Mouse (Mus musculus) megakaryocyte progenitor cell, adult 5-6 weeks (primary cell): ENCODE data around the gene Pkp3. TPM values are rescaled to one million over a fixed set of nuclear protein-coding genes. Genes with fewer than 3 reads are reported as not detected.

Experiments used
- ATAC-seq: replicated peaks from 2 replicates; pipeline ENCODE4 v1.8.0; 2016; ENCODE audit warnings: mild to moderate bottlenecking, moderate TSS enrichment, inconsistent platforms; ENCODE audit not compliant: poor library complexity
- total RNA-seq, 2 experiments: library from RNA; stranded (forward) in 1 of 2; stranded (reverse) in 1 of 2; fragments of 157-497, 149-512 nt in 1 of 2; fragments of 200-1000 nt in 1 of 2; gene quantifications; 2 replicates each; pipeline versions ENCODE4 v1.2.3 to v1.2.4; 2015 to 2017

The Pkp3 gene
- 1.0 and 2.2 TPM in 2 replicates for total RNA-seq (2015)
- total RNA-seq (2017) = 0.10 and 1.1 TPM in 2 replicates

DNA sequence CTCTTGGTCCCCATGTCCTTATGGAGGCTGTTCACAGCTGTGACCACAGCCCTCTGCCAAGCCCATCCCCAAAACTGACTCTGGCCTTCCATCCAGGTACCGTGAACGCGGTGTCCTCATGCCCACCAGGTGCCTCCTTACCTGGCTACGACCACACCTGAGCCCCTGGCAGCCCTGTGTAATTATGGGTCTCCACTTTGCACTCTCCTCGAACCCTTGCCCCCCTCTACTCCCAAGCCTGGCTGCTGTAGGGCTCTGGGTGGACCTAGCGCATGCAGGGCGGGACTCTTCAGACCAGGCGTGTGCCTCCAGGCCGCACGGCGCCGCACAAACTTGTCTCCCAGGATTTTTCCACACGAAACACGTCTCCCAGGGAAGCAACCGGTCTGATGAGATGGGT, at the start of gene Pkp3:
TSS of gene Pkp3 (plus strand) at position 378 of the 400 bp plus-strand sequence.
- no peak for ATAC-seq

DNA sequence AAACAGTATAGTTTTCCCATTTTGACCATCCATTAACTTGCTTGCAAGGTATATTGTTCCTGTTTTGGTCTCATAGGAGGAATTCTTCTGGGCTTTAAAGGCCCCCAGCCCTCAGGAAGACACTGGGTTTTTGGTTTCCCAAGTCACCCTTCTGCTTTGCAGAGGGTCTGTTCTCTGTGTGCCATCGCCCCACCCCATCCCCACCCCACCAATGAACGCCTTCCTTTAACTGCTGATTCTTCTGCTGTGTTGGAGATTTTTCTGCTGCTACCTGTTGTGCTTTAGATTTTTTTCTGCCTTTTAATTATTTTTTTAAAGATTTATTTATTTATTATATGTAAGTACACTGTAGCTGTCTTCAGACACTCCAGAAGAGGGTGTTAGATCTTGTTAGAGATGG, 49.2 kb upstream of the Pkp3 start, which contains the start of gene Gm17387:
TSS of gene Gm17387 (plus strand) at position 301 of the 400 bp plus-strand sequence.
- ATAC-seq = no peak

DNA sequence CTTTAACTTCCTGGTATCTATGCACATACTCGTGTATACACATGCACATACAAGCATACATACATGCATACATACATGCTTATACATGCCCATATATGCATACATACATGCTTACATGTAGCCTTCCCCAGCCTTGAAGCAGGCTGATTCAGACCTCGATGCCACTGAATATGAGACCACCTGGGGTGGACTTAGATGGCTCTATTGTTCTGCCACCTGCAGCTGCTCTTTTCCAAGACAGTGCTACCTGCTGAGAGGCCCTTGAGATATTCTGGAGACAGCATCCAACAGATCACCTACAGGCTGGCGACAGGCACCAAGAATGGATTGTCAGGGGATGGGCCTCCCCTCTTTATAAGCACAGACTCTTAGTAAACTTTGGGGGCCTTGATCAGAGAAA, 47.6 kb upstream of the Pkp3 start:
- ATAC-seq = no peak

DNA sequence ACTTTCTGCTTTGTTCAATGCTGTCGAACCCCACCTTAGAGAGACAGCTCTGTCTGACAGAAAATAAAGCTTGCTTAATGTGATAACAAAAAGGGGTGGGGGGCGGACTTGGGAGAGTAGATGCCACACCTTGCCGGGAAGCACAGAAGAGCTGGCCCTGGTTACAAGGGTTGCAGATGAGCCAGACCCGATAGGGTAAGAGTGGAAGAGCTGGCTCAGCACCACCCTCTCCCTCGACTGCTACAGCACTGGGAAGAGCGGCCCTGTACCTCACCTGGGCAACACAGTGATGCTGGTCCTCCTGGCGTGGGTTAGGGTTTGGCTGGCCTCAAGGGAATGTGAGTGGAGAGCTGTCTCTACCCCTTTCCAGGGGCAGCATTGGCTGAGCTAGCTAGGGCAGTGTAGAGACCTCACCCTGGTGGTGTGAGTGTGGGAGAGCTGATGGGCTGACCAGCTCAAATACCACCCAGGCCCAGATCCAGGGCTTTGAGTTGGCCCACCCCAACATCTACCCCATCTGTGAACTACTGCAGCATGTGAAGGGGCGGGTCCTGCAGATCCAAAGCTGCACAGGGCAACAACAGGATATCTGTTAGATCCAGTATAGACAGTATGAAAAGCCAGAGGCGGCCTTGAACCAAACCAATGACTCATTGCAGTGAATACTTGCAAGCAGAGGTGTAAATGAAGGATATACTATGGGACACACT, 45.4 kb upstream of the Pkp3 start:
- ATAC-seq = peak; percentile 63

DNA sequence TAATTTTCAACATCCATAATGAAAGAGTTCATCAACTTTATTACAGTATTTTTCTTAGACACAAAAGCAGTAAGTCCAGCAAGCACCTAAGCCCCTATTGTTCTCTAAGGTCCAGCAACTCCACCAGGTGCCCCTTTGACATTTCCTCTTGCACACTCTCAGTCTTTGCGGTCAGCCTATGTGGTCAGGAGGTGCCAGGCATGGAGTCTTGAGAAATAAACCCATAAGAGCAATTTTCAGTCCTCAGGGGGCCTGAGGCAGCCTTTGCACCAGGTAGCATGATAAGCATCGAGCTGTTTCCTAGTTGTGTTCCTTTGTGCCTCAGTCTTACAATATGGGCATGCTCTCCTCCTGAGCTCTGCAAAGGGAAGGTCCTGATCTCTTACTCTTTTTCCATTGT, 41.4 kb upstream of the Pkp3 start:
- peak; percentile 52 for ATAC-seq

DNA sequence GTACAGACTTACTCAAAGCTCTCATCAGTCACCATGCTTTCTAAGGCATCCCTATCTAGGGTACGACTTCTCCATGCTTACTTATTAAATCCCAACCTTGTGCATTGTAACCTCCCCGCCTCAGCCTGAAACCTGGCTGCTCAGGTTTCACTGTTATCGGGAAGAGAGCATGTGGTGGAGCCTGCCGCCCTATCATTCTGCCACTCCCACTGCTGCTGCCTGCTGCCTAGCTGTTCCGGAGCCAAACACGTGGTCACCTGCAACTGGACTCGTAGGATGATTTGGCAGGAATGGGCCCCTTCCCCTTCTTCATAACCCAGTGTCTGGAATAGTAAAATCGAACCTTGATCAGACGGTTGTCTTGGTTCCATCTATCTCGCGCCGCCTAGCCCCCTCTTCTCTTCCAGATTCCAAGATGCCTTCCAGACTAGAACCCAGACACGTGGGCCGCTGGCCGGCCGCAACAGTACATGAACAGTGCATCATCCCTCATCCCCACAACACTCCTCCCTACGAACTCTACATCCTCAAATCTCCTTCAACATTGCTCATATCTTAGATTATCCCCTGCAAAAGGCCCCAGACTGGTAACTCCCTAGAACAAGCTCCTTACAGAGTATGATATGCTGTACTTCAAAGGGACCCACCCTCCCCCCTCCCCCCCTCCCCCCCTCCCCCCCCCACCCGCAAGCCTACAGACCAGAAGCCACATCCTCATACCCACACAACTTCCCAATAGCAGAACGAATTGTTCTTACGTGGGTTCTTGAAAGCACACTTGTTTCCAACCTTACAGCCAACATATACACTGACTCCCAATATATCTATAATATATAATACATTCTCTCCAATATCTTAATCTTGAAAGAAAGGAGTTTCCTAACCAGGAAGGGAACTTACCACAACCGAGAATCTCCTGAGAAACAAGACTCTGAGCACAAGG, 39.7 kb upstream of the Pkp3 start:
- peak; percentile 22; the same call in 1 of the 2 replicates for ATAC-seq

DNA sequence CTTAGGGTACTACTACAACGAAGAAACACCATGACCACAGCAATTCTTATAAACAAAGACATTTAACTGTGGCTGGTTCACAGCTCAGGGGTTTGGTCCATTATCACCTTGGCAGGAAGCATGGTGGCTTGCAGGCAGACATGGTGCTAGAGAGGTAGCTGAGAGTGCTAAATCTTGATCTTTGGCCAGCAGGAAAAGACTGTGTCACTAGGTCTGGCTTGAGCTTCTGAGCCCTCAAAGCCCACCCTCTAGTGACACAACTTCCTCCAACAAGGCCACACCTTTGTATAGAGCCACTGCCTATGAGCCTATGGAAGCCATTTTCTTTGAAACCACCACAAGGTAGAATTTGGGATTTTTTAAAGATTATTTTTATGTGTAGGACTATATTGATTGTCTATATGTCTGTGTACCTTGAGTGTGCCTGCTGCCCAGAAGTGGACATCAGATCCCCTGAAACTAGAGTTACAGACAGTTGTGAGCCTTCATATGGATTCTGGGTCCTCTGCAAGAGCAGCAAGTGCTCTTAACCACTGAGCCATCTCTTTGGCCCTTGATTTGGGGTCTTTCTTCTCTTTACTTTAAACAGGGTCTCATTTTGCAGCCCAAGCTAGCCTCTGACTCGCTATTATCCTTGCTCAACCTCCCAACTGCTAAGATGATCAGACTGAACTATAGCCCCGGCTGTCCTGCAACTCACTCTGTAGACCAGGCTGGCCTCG, 38.5 kb upstream of the Pkp3 start:
- no peak for ATAC-seq

DNA sequence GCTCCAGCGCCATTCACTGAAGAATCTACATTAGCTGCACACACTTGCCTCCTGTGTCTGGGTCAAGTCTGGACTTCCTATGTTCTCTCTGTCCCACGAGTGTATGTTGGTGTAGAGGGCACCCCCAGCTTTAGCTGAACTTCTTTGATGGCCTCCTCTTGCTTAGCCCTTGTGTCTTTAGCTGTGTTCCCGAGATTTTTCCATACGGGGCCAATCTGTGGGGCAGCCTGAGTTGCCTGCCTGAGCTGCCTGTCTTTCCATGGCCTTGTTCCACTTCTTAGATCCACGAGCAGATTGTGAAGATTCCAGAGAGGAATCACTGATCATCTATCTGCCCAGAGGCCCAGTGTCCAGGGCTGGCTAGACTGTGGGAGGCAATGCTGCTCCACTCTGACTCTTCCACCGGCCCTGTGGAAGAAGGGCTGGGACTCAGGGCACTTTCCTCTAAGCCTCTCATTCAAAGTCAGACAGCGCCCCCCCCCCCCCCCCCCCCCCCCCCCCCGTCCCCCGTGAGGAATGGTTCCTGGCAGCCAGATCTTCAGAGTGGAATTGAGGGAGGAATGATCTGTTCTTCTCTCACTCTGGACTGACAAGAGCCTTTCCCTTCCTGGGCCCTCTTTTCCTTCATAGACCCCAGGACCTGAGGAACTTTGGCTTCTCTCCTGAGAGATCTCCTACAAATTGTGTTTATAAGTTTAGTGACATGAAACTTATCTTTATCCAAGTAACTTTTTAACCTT, 37.0 kb upstream of the Pkp3 start:
- no peak for ATAC-seq

DNA sequence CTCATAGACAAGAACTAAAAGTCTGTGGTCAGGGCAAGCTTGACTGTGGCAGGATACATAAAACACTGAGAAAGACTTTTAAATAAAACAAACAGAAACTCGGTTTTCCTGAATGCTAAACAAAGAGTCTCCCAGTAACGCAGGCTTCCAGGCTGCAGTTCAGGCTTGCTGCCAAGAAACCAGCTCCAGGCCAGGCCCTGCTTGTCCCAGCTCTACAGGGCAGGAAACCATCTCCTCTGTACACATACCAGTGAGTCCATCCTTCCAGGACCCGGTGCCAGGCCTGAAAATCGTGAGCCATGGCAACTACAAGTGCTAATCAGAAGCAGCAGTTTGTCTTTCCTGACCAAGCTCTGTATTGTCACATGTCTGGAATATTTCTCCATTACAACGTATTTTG, 36.4 kb upstream of the Pkp3 start:
- 0 out of 2 replicates have a peak, but pooled peaks have one; percentile 5 for ATAC-seq

DNA sequence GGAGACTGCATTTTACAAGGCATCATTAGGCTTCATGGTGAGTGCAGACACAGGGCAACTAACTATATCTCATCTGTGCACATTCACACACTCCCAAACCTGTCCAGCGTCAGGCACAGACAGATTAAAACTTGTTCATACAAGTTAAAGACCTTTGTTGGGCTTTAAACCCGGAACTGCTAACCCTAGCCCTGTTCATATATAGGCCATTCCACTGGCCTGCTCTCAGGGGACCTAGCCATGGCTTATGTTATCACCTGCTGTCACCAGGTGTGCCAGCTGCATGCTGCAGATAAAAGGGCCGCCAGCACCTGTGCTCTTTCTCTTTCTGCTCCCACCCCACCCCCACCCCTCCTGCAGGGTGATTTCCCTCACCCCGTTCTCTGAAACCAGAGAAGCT, 35.5 kb upstream of the Pkp3 start:
- ATAC-seq = peak; percentile 49

DNA sequence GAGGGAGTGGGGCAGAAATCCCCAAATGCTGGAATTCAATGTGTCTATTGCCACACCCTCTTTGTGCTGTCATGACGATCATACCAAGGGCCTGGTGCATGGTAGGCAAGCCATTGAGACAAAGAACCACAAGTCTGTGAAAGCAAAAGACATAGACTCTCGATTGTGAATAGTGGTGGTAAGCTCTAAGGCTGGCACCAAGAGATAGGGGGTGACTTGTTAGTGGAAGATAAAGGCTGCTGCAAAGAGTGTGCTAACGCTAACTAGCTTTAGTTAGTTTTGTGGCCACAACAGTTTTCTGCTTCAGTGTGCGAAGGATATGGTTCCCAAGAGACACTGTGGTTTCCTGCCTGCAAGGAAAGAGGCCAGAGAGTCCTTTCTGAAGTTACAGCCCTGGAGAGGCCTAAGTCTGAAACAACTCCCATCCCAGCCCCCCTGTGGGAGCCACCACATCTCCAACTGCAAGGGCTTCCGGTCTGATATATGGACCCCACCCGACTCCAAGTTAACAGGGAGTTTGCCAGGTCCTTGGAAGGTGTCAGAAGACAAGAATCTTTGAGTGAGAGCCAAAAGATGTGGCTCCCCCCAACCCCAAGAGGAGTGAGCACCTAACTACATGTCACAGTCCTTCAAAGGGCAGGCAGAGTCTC, 31.0 kb upstream of the Pkp3 start:
- ATAC-seq = peak; percentile 71

DNA sequence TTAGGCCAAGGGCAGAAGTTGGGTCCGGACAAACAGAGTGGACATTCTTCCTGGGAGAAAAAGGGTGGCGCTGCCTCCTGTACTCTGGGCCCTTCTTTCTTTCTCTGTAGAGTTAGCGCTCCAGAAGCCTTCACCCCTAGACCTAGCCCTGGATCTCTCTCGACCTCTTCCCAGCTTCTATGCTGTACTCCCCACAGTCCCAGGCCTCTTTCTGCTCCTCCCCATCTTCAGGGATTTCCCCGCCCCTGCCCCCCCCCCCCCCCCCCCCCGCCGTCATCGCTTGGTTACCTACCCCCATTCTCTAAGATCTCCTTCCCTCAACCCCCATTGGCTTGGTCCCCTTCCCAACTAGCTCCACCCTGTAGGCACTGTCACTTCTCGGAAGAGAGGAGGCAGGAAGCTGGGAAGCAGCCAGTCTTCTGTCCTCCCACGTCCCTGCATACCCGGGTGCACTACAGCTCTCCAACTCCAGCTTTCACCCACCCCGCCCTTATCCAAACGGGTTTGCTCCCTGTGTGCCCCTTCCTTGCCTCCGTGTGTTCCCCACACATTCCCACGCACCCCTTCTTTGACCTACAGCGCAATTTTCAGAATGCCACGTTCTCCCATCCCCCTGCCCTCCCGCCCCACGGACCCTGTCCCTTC, 30.3 kb upstream of the Pkp3 start:
- ATAC-seq = no peak

DNA sequence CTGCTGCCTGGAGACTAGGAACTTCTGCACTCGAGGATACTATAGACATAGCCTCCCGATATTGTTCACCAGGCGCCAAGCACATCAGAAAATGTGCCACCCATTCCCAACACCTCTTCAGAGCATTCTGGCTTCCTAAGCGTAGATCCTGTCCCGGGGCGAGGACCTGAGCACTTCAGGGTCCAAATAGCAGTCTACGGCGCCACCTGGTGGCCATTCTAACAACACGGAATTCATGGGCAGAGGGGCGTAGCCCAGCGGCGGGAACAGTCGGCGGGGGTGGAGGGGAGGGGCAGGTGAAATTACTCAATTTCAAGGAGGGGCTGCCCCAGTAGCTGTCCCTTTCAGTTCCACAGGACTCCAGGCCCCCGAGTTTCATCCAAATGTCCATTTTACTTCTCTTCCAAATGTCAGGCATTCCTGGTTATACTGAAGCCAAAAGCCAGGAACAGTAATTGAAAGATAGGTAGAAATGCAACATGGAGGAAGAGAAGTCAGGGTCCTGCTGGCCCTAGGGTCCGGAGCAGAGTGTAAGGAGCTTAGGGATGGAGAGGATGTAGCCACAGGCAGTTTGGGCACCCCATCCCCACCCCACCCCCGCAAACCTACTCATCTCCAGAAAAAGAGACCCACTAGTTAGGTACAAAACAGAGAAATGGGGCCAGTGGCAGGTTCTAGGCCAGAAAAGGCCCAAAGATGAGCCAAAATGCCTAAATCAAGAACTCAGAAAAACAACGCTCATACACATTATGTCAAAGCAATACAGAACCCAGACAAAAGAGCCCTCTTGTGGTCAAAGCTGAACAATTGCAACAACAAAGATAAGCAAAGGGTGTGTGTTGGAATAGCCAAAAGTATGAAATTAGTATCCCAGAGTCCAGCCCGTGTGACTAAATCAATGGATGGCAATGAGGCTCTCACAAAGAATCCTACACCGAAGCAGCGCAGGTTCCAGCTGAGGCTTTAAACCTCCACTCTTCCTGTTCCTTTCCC, 29.5 kb upstream of the Pkp3 start:
- peak; percentile 70 for ATAC-seq

DNA sequence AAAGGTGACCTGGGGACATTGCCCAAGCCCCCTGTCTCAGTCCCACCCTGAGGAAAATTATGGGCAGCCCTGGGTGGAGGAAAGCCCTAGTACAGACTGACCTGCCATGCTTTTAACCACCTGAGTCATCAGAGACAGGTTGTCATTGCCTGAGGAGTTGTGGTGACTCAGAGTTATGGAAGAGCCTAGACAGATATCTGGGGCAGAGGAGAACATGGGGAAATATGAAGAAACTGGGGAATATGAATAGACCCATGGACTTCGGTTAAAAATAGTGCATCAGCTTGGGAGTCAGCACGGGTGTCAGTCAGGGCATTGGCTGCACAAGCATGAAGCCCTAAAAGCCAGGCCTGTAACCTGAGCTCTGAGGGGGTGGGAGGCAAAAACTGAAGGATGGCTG, 28.7 kb upstream of the Pkp3 start:
- no peak for ATAC-seq

DNA sequence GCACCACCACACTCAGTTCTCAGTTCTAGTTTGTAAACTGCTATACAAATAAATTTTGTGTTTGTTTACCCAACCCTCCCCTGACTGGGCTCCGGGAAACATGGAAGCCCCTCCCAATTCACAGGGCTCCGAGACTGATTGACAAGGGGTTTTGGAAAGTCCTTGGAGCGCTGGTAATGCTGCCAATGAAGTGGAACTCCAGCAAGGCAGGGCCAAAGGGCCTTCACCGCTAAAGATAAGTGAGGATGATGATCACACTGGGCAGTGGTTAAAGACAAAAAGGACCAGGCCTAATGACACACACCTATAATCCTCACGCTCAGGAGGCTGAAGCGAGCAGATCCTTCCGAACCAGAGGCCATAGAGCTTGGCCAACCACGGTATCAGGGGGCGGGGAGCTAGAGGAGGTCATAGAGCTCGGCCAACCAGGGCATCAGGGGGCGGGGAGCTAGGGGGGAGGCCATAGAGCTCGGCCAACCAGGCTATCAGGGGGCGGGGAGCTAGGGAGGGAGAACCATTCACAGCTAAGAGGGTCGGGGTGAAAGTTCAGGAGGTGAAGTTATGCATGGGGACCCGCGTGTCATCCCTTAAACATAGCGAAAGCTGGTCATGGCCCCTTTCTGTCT, 26.8 kb upstream of the Pkp3 start:
- ATAC-seq = no peak

DNA sequence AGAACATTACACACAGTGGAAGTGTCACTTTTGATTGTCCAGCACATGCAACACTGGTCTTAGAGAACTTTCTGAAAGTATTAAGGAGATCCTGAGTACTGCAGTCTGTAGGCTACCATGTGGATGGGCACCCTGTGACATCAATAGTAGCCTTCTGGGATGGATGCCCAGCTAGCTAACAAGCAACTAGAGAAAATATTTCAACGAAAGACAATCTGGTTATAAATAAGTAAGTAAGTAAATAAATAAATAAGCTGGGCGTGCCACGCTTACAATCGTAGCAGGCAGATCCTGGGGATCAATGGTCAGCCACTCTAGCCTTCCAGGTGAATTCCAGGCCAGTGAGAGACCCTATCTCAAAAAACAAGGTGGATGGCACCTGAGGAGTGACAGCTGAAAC, 26.0 kb upstream of the Pkp3 start:
- ATAC-seq = no peak

DNA sequence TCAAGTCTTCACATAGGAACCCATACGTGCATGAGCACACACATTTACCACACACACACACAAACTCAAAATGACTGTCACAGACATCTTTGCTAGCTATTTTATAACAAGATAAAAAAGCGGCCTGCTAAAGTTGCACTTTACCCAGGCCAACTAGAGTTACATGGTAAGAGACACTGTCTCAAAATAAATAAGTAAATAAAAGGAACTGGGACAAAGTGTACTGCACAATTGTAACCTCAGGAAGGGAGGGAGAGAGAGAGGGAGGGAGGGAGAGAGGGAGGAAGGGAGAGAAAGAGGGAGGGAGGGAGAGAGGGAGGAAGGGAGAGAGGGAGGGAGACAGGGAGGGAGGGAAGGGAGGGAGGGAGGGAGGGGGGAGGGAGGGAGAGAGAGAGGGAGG, 25.6 kb upstream of the Pkp3 start:
- ATAC-seq = no peak

DNA sequence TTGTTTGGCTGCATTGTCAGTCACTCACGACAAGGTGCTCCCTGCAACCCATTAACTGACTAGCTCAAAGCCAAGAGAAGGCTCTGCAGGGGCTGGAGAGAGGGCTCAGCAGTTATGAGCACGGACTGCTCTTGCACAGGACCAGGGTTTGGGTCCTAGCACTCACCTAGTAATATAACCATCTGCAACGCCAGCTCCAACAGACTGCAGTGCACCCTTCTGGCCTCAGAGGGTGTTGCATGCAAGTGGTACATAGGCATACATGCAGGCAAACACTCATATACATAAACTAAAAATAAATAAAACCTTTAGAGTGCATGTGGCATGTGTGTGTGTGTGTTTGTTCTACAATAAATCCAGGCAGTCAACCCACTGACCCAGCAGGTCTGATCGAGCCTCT, 22.2 kb upstream of the Pkp3 start:
- no peak for ATAC-seq
